Mouse (Mus musculus) ES-Bruce4 (cell line): Measurements from ENCODE around the gene Cpa4. TPM values are rescaled to one million over a fixed set of nuclear protein-coding genes. Genes with fewer than 3 reads are reported as not detected.

Source experiments
- H3K27ac ChIP-seq: 2 replicates; pipeline ENCODE4 v1.5.1; 2012; ENCODE audit warnings: low read length, inconsistent platforms; ENCODE audit not compliant: insufficient read depth
- H3K27me3 ChIP-seq: 2 replicates; pipeline ENCODE4 v1.6.1; 2012; ENCODE audit warnings: mild to moderate bottlenecking, low read length, inconsistent platforms; ENCODE audit not compliant: control insufficient read depth, poor library complexity, insufficient read depth, severe bottlenecking
- H3K36me3 ChIP-seq: 2 replicates; pipeline ENCODE4 v1.6.1; 2012; ENCODE audit warnings: inconsistent platforms, mild to moderate bottlenecking, low read length, moderate library complexity; ENCODE audit not compliant: control insufficient read depth, poor library complexity, insufficient read depth, severe bottlenecking
- H3K4me1 ChIP-seq: one replicate; pipeline ENCODE4 v1.8.1; 2011; ENCODE audit warnings: low read length; ENCODE audit not compliant: control insufficient read depth, insufficient read depth
- H3K4me3 ChIP-seq: 2 replicates; pipeline ENCODE4 v1.5.1; 2011; ENCODE audit warnings: low read depth, mild to moderate bottlenecking, low read length
- H3K9ac ChIP-seq: 2 replicates; pipeline ENCODE4 v1.6.1; 2012; ENCODE audit warnings: low read depth, mild to moderate bottlenecking, inconsistent platforms; ENCODE audit not compliant: poor library complexity, severe bottlenecking
- H3K9me3 ChIP-seq: replicated peaks from 2 replicates; pipeline ENCODE4 v1.6.1; 2012; ENCODE audit warnings: mild to moderate bottlenecking, low read length, inconsistent platforms; ENCODE audit not compliant: control insufficient read depth, poor library complexity, insufficient read depth, severe bottlenecking
- CTCF ChIP-seq: IDR thresholded peaks from one replicate; pipeline ENCODE4 v1.8.1; 2011; ENCODE audit warnings: low read depth, low read length
- EP300 ChIP-seq: IDR thresholded peaks from 2 replicates; pipeline ENCODE4 v1.6.1; 2011; ENCODE audit warnings: low read depth, low read length; ENCODE audit not compliant: insufficient read depth
- POLR2A ChIP-seq: IDR thresholded peaks from one replicate; pipeline ENCODE4 v1.8.1; 2011; ENCODE audit warnings: low read length; ENCODE audit not compliant: insufficient read depth
- polyA plus RNA-seq: library from polyadenylated mRNA; stranded (reverse); fragments of >200 nt; gene quantifications from 2 replicates; pipeline ENCODE4 v1.2.4, GENCODE M21; 2011; ENCODE audit warnings: low read depth; ENCODE audit not compliant: missing spikeins, insufficient read depth, insufficient read length

Gene Cpa4
- polyA plus RNA-seq, 1 experiment = not detected

GRCm38 (mm10) chr6:30620591-30620990 lies 52.4 kb downstream of the Cpa4 start:
- TF ChIP-seq EP300 (no peak), CTCF (no peak), POLR2A (no peak)
- no peaks in the 10 kb centered on the region for H3K9me3 ChIP-seq
- H3K4me1 ChIP-seq = no peaks in the 10 kb centered on the region
- H3K36me3 ChIP-seq = no peaks in the 10 kb centered on the region
- H3K9ac ChIP-seq = no peak overlapping the region
- H3K27me3 ChIP-seq = no peaks in the 10 kb centered on the region
- H3K4me3 ChIP-seq = no peak overlapping the region
- H3K27ac ChIP-seq = no peak overlapping the region

GRCm38 (mm10) chr6:30620994-30621393 lies 52.8 kb downstream of the Cpa4 start:
- no peaks in the 10 kb centered on the region for H3K27me3 ChIP-seq
- H3K27ac ChIP-seq = no peak overlapping the region
- H3K9ac ChIP-seq = no peak overlapping the region
- no peaks in the 10 kb centered on the region for H3K4me1 ChIP-seq
- no peaks in the 10 kb centered on the region for H3K9me3 ChIP-seq
- TF ChIP-seq POLR2A = no peak
- TF ChIP-seq EP300 = no peak
- no peak for TF ChIP-seq CTCF
- H3K4me3 ChIP-seq = no peak overlapping the region
- H3K36me3 ChIP-seq = no peaks in the 10 kb centered on the region

DNA sequence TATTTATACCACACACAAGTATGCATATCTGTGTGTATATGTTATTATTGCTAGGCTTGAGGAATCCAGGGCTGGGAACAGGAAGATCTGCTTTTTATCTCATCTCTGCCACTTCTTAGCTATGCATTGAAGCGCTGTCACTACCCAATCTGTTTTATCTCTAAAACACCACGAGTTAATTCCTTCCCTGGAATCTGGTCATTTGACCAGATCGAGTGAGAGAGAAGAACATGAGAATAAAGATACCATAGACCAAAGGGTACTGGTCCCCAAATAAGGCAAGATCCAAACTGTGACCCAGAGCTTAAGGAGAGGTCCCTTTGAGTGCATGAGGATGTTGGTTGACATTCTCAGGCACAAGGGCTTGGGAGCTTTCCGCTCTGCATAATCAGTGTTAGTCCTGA lies 53.8 kb downstream of the Cpa4 start:
- Histone ChIP-seq H3K9me3 (no peaks in the 10 kb centered on the region), H3K36me3 (no peaks in the 10 kb centered on the region), H3K4me1 (no peaks in the 10 kb centered on the region), H3K27me3 (no peaks in the 10 kb centered on the region), H3K9ac (no peak overlapping the region), H3K27ac (no peak overlapping the region), H3K4me3 (no peak overlapping the region)
- TF ChIP-seq CTCF = no peak
- no peak for TF ChIP-seq POLR2A
- TF ChIP-seq EP300 = no peak

GRCm38 (mm10) chr6:30624763-30625162 lies 56.6 kb downstream of the Cpa4 start:
- no peaks in the 10 kb centered on the region for H3K9me3 ChIP-seq
- TF ChIP-seq POLR2A = no peak
- no peak for TF ChIP-seq CTCF
- TF ChIP-seq EP300 = no peak
- H3K36me3 ChIP-seq = no peaks in the 10 kb centered on the region
- H3K4me3 ChIP-seq = no peak overlapping the region
- H3K4me1 ChIP-seq = no peaks in the 10 kb centered on the region
- H3K9ac ChIP-seq = no peak overlapping the region
- no peaks in the 10 kb centered on the region for H3K27me3 ChIP-seq
- no peak overlapping the region for H3K27ac ChIP-seq

DNA sequence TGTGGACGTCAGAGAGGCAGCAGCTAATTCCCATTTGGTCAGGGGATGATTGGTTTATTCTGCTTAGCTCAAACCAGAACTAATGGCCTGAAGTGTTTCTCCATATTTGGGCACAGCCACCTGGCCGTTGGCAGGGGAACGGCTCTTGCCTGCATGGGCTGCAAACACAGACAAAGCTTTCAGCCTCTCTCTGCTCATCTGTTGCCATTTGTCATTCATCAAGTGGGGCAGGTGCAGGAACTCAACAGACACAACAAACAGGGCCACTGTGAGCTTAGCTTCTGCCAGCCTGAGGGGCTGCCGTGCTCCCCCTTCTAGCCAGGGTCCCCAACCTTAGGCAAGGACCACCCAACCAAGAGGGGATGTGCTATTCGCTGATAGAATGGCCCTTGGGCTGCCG lies 60.0 kb downstream of the Cpa4 start:
- Histone ChIP-seq H3K27ac (no peak overlapping the region), H3K27me3 (no peaks in the 10 kb centered on the region), H3K36me3 (no peaks in the 10 kb centered on the region), H3K4me3 (no peak overlapping the region), H3K9me3 (no peaks in the 10 kb centered on the region), H3K9ac (no peak overlapping the region), H3K4me1 (no peaks in the 10 kb centered on the region)
- no peak for TF ChIP-seq CTCF
- TF ChIP-seq EP300 = no peak
- no peak for TF ChIP-seq POLR2A

GRCm38 (mm10) chr6:30629989-30630388 lies 61.8 kb downstream of the Cpa4 start:
- no peak overlapping the region for H3K27ac ChIP-seq
- no peaks in the 10 kb centered on the region for H3K4me1 ChIP-seq
- no peaks in the 10 kb centered on the region for H3K9me3 ChIP-seq
- no peak overlapping the region for H3K4me3 ChIP-seq
- no peak for TF ChIP-seq POLR2A
- TF ChIP-seq CTCF = no peak
- TF ChIP-seq EP300 = no peak
- H3K27me3 ChIP-seq = no peaks in the 10 kb centered on the region
- no peaks in the 10 kb centered on the region for H3K36me3 ChIP-seq
- H3K9ac ChIP-seq = no peak overlapping the region
